Mouse (Mus musculus) left cerebral cortex, adult 2 months (tissue): ENCODE results near the gene Ppp3r1. TPM values are rescaled to one million over a fixed set of nuclear protein-coding genes. Genes with fewer than 3 reads are reported as not detected.
"Not testable (repeated sequence)": the region's sequence is repeated elsewhere in the genome, so short reads cannot be mapped to it uniquely, and the experiment has no call there.

Experiments used
- DNase-seq, 2 experiments: peaks; one replicate each; pipeline ENCODE4 v3.0.0; 2021 to 2022; ENCODE audit warnings: low spot score in 2 of 2, mixed read lengths in 1 of 2; ENCODE audit errors: extremely low spot score in 1 of 2
- H3K27ac ChIP-seq: fragments of 200-600 bp; 2 replicates; pipeline ENCODE4 v1.8.1; 2022
- H3K4me3 ChIP-seq: fragments of 200-600 bp; 2 replicates; pipeline ENCODE4 v1.8.1; 2022
- CTCF ChIP-seq: fragments of 200-600 bp; IDR thresholded peaks from 2 replicates; pipeline ENCODE4 v1.8.1; 2022; ENCODE audit warnings: antibody characterized with exemption, mild to moderate bottlenecking, moderate library complexity
- intact Hi-C: fragments of 180-260 bp; cut with DNase I; formaldehyde crosslinking; loops from one replicate; pipeline ENCODE4 v1.15.1; 2025
- total RNA-seq, 2 experiments: library from RNA; stranded (reverse); gene quantifications; 2 replicates each; pipeline ENCODE4 v1.2.3; 2021

Ppp3r1 gene
- total RNA-seq, 2 experiments from 2014 or later: 688 to 716 TPM

- Histone ChIP-seq H3K27ac (no peak overlapping the region), H3K4me3 (no peak overlapping the region)
- no peak for TF ChIP-seq CTCF
- intact Hi-C loops: no loop called here
- DNase-seq: no peak
These were observed 43.4 kb downstream of the Ppp3r1 start for GRCm38 (mm10) chr11:17202481-17202880.

GRCm38 (mm10) chr11:17211258-17212140 is 52.4 kb downstream of the Ppp3r1 start, which contains the start of gene Pno1:
Gene Pno1, minus strand, starts transcription at chr11:17211568.
- H3K4me3 ChIP-seq: peak within 1 kb of the TSS; percentile 75
- peak; percentile 94 to 95 for DNase-seq
- H3K27ac ChIP-seq: peak within 1 kb of the TSS; percentile 100
- intact Hi-C loops: loop anchor here (1.0 to 10.0 kb wide), 3 partner anchors 52 to 707 kb away; partner anchors contain the start of genes Ppp3r1 and Sec61g
- no peak for TF ChIP-seq CTCF

GRCm38 (mm10) chr11:17212141-17212495 is 53.1 kb downstream of the Ppp3r1 start:
- TF ChIP-seq CTCF: no peak
- no peak for DNase-seq
- intact Hi-C loops: loop anchor here (10.0 kb wide), 1 partner anchor 707 kb away; the partner anchor contains the start of gene Sec61g
- Histone ChIP-seq H3K4me3 (peak overlapping the region; percentile 75), H3K27ac (peak overlapping the region; percentile 100)

GRCm38 (mm10) chr11:17212903-17213509 is 53.9 kb downstream of the Ppp3r1 start:
- no peak for DNase-seq
- no peak overlapping the region for H3K27ac ChIP-seq
- intact Hi-C loops: loop anchor here (10.0 kb wide), 1 partner anchor 708 kb away; the partner anchor contains the start of gene Sec61g
- TF ChIP-seq CTCF: no peak
- H3K4me3 ChIP-seq: no peak overlapping the region; the same call in 1 of the 2 replicates

GRCm38 (mm10) chr11:17215475-17215874 is 56.4 kb downstream of the Ppp3r1 start:
- no peak for DNase-seq
- Histone ChIP-seq H3K27ac (no peak overlapping the region), H3K4me3 (no peak overlapping the region)
- intact Hi-C loops: loop anchor here (10.0 kb wide), 1 partner anchor 711 kb away; the partner anchor contains the start of gene Sec61g
- no peak for TF ChIP-seq CTCF

GRCm38 (mm10) chr11:17221126-17221525 is 62.1 kb downstream of the Ppp3r1 start:
- intact Hi-C loops: no loop called here

GRCm38 (mm10) chr11:17232792-17233191 is 73.7 kb downstream of the Ppp3r1 start:
- Histone ChIP-seq H3K27ac (no peak overlapping the region), H3K4me3 (no peak overlapping the region)
- no peak for TF ChIP-seq CTCF
- DNase-seq: no peak
- intact Hi-C loops: no loop called here

More at GRCm38 (mm10) chr11:17221126-17221525, 62.1 kb downstream of the Ppp3r1 start:
- no peak overlapping the region for H3K4me3 ChIP-seq
- no peak for TF ChIP-seq CTCF
- DNase-seq: no peak
- no peak overlapping the region for H3K27ac ChIP-seq

GRCm38 (mm10) chr11:17236449-17237037 is 77.5 kb downstream of the Ppp3r1 start:
- Histone ChIP-seq H3K4me3 (no peak overlapping the region), H3K27ac (no peak overlapping the region)
- intact Hi-C loops: no loop called here
- no peak for DNase-seq
- TF ChIP-seq CTCF: no peak

- intact Hi-C loops, DNase-seq, H3K4me3 ChIP-seq, H3K27ac ChIP-seq: not testable (repeated sequence)
These were observed 79.5 kb downstream of the Ppp3r1 start for GRCm38 (mm10) chr11:17238598-17238997.

- Histone ChIP-seq H3K4me3 (no peak overlapping the region), H3K27ac (no peak overlapping the region)
- DNase-seq: no peak
- intact Hi-C loops: no loop called here
- TF ChIP-seq CTCF: no peak
These were observed 89.7 kb downstream of the Ppp3r1 start for GRCm38 (mm10) chr11:17248715-17249114.

Other genes with a start within 250 kb of the Ppp3r1 start
- gene Fbxo48, start 207.9 kb upstream of the Ppp3r1 start, total RNA-seq: 1 to 10 TPM; 1.3 to 2.5 TPM
- 100 to 1,000 TPM in 1 of 2 experiments, 10 to 100 TPM in 1; 99.3 to 102 TPM for gene Cnrip1, start 107.7 kb upstream of the Ppp3r1 start, total RNA-seq
- gene Plek, start 106.9 kb upstream of the Ppp3r1 start, total RNA-seq: 1 to 10 TPM; 5.5 to 7.4 TPM
- 1 to 10 TPM; 6.7 to 8.8 TPM for gene Wdr92, start 22.8 kb downstream of the Ppp3r1 start, total RNA-seq
- 10 to 100 TPM; 23.0 to 25.7 TPM for gene Pno1, start 52.3 kb downstream of the Ppp3r1 start, total RNA-seq
- gene C1d, start 98.3 kb downstream of the Ppp3r1 start, total RNA-seq: 10 to 100 TPM; 38.6 to 46.2 TPM